Mouse (Mus musculus): ENCODE measurements around the gene E2f3.

GRCm38 (mm10) chr13:29960416-29960815 lies 25.4 kb downstream of the E2f3 start:
- TF ChIP-seq CTCF (IDR thresholded peaks at IDR 0.05; ENCODE audit: low read depth, low read length) (no peak), POLR2A (IDR thresholded peaks at IDR 0.05; ENCODE audit: insufficient read depth, low read length) (no peak), EP300 (IDR thresholded peaks at IDR 0.05; ENCODE audit: insufficient read depth, low read depth, low read length) (no peak)
